Mouse (Mus musculus): ENCODE measurements around the gene Iqca. TPM values are rescaled to one million over a fixed set of nuclear protein-coding genes. Genes with fewer than 3 reads are reported as not detected.

The Iqca gene
- polyA plus RNA-seq (2017; shearing (Covaris generic)) = not detected

GRCm38 (mm10) chr1:90153099-90153744, at the start of gene Iqca:
Gene Iqca (minus strand): TSS chr1:90153401.

GRCm38 (mm10) chr1:90014446-90014845, 138.8 kb downstream of the Iqca start, which contains the start of gene Asb18:
Gene Asb18 (minus strand): TSS chr1:90014666.

Other genes starting within 250 kb of the Iqca start
- gene Gbx2, start 222.2 kb downstream of the Iqca start, polyA plus RNA-seq (2017; shearing (Covaris generic)) = not detected
- not detected for gene Asb18, start 138.7 kb downstream of the Iqca start, polyA plus RNA-seq (2017; shearing (Covaris generic))
- gene Ackr3, start 50.6 kb upstream of the Iqca start, polyA plus RNA-seq (2017; shearing (Covaris generic)) = 0.16 TPM

All from inflammation-experienced regulatory T-cells, adult 16 weeks (primary cell).